Mouse (Mus musculus): Measurements from ENCODE around the gene Myo1b.

Gene Myo1b

DNA sequence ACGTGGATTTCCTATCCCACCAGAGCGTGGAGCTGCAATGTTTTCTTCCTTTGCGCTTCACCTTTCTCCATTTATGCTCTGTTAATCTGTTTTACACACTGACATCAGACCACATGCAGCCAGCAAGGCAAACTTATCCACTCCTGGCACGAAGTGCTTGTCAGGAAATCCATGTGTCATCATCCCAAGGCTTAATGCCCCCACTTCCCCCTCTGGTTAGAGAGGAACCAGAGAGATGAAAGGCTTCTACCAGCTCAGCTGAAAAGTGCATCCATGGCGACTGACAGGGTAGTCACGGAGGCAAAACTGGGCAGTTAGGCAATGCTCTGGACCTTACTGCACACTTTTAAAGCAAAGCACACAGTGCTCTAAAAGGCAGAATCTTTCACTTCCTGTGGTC, 126.6 kb downstream of the Myo1b start:
- in situ Hi-C loops (cut with MseI, MboI) = no loop called here

DNA sequence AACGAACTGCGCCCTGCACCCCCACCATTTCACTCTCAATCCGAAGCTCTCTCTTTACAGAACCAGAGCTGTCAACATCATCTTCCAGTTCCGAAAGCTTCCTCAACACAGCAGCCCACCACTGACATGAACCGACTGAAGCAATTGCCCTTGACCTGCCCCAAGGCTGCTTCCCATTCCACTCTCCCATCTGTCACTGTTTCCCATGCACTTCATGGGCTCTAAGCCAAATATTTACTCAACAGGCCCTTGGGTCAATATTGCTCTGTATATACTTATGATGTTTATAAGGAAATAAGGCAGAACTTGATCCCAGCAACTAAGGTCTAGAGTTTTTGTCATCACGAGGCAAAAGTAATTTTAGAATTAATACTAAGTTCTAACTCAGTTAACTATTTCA, 133.8 kb downstream of the Myo1b start:
- in situ Hi-C loops (cut with MseI, MboI) = no loop called here

DNA sequence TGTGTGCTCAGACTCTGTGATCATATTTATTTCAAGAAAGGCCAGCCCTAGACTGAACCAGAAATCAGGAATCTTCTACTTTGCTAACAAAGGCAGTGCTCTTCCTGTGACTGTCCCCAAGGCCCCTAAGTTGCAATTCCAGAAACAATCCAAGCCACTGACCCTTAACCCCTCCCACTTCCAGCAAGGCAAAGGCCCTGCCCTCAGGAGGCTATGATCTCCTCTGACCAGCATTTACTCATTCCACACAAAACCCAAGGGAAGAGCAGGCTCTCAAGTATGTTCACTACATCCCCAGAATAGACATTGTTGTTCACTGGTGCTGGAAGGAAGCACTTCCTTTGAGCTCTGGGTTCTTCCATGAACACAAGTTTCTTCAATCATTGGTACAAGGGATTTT, 135.5 kb downstream of the Myo1b start:
- in situ Hi-C loops (cut with MseI, MboI) = no loop called here

DNA sequence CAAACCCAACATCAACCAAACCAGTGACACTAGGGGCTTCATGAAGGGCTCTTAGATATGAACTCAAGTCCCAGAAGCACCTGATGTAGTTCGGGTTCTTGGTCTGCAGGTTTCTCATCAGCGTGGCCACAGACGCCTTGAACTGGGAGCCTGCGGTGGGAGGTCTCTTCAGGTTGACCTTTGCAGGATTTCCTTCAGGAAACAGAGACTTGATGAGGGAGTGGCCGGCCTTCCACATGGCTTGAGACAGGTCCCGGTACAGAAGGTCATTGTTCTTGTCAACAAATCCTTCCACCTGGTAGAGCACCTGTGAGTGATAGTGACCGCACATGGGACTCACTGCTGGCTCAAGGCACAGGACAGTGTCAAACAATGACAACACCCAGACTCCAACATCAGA, 137.6 kb downstream of the Myo1b start:
- in situ Hi-C loops (cut with MseI, MboI) = no loop called here

DNA sequence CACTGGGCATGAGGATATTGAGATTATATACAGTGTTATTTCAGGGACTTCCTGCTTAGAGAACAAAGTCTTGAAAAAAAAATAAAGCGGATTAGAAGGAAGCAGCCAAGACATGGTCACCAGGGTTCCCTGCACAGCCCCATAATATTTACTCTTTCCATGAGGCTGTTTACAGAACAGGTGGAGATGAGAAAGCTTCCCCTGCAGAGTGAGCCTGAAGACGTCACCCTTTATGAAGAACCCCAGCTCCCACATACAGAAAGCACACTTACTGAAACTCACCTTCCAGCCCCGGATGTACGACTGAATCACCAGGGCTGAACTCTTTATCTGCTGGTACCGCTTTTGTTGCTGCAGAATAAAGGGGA, 145.4 kb downstream of the Myo1b start:
- in situ Hi-C loops (cut with MseI, MboI) = no loop called here

DNA sequence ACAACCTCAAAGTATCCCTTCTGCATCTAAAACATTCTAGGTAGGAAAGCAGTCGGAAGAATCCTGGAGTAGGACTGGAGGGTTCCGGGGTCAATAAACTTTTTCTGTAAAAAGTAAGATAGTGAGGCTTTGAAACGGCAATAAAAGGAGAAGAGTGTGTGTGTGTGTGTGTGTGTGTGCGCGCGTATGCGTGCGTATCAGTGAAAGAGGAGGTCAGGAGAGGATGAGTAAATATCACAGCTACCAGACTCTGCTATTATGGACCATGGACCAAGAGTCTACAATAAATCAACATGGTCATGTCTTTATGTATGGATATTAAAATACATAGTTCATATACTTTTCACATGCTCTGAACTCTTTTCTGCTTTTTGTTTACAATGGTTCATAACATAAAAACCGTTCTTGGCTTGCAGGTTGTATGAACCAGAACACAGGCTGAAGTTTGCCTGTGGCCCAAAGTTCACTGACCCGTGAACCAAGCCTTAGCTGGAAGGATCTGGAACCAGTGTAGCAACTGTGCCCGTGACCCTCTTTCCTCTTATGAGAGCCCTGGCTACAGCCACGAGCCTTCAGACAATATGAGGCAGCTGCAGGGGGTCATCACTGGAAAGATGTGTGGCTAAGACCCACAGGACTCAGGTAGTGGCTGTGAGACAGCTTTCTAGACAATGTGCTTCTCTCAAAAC, 145.9 kb downstream of the Myo1b start:
- in situ Hi-C loops (cut with MseI, MboI) = no loop called here

DNA sequence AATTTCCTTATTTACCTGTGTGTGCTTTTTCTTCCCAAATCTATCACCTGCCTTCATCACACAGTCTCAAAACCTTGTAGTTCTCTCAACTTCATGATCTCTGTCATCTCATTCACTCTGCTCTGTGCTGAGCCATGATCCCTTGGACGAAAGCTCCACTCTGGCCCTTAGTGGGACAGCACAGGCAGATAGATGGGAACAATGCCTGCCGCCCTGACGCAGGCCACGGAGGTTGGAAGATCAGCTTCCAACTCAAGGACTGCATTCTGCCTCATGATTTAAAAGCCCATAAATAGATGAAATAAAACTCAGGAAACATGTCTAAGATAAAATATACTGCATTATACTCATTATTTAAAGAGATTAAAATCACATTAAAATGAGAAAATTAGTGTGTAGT, 149.6 kb downstream of the Myo1b start:
- in situ Hi-C loops (cut with MseI, MboI) = no loop called here

DNA sequence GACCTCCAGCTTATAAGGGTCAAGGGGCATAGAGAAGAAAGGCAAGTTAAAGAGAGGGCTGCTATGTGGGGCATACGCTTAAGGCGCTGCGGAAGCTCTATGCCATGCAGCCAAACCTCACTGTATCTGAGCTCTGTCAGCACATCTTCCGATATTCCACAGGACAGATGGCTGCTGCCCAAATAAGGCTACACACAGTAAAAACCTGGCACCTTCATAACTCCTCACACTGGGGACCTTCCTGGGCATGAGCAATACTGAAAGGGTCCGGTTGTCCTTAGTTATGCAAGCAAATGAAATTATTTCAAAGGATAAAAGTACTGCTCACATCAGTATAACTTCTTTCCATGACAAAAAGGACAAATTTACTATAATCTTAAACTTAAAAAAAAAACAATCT, 150.7 kb downstream of the Myo1b start:
- in situ Hi-C loops (cut with MseI, MboI) = no loop called here

DNA sequence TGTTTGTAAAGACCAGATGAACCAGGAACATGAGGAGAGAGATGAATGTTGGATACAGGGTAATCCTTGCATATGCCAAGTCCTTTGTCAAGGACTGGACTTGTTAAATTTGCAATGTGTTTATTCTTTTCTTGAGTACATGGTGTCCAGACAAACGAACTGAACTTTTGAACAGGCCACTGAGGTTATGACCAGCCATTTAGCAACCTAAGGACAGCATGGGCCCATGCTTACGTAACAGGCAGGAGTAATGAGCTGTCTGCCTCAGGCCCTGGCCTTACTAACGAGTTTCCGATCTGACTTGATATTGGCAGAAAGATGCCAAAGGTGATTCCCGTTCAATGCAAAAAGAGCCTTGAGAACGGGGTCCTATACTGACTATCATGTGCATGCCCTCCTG, 156.2 kb downstream of the Myo1b start:
- in situ Hi-C loops (cut with MseI, MboI) = no loop called here

DNA sequence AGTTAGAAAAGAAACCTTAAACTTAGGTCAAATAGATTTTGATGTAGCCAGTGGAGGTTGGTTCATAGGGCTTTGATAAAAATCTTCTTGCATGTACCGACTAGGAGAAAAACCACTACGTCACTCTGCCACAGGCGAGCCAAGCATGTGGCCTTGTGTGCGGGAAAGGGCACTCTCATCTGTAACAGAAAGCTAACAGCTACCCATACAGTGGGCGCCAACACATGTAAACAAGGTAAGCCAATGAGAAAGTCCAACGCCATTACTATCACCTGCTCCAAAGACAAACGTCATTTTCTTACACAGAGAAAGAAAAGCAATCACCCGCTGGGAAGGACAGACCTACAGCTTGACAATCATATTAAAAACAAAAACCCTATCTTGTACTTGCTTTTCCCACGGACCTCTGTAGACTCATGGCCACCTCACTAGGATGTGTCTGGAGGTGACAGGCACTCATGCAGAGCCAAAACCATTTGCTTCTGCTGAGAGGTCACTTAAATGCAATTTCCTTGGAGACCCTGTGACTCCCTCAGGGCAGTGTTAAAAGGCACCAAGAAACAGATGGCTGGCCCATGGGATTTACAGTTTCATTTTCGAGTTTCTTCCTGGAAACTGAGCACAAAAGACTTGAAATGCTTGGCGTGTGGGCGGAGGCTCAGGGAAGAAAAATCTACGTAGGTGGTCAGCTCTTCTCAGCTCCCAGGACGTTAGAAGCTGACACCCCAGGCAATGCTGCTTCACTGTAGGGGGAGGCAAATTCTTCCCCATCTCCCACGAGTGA, 157.4 kb downstream of the Myo1b start:
- in situ Hi-C loops (cut with MseI, MboI) = no loop called here

DNA sequence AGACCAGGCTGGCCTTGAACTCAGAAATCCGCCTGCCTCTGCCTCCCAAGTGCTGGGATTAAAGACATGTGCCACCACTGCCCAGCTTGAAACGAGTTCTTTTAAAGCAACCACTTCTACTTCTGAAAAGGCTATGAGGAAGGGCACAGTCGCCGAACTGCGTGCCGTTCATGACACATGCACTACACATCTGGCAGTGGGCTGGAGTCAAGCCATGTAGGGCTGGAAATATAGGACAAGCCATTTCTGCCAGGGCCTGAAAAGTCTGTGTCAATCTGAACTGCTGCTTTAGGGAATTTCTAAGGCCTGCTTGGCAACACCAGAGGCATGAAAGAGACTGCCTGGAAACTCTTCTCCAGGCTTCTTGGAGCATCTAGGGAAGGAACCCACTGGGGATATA, 162.2 kb downstream of the Myo1b start:
- in situ Hi-C loops (cut with MseI, MboI) = no loop called here

DNA sequence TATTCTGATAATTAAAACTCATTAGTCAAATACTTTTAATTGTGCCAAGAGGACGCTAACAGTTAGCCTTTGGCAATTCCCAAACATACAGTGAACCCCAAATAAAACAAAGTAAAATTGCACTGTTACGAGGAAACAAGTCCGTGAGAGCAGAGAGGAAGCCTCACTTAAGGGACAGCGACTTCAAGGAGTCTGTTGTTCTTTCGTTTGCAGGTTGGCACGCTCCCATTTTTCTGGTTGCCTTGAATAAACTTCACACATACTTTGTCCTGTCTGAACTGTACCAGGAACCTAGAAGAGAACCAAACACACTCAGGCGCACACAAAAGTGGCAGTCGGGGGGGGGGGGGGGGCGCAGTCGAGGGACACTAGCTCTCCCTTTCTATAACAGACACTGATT, 164.9 kb downstream of the Myo1b start:
- in situ Hi-C loops (cut with MseI, MboI) = no loop called here

DNA sequence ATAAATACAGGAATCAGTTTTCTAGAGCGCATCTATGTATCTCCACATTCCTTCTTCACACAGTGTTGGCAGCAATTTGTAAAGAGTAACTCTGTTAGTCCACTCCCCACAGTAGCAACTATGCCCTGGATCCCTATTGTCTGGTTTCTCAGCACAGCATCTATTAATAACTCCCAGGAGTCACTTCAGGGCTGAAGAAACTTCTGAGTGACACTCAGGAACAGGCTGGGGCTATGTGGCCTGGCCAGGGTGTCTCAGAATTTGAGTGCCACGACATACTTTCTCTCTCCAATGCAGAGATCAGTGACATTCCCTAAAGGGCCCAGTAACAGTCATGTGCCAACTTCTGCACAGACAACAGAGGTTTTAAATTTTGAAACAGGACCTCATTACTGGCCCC, 167.6 kb downstream of the Myo1b start:
- in situ Hi-C loops (cut with MseI, MboI) = no loop called here

DNA sequence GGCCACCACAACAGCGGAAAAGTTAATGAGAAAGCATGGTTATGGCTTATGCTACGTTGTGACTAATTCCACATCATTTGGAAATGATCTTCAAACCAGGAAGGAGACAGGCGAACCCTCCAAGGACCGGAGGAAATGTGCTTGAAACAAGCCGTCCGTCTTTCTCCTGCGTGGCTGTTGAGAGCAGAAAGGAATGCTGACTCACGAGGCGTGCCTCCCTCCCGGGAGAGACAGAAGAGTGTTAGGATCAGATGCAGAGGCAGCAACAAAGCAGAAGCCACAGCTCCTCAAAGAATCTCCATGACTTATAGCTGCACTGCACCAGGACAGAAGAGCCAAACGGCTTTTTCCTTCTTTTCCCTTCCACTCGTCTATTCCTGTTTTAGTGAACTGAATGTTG, 168.4 kb downstream of the Myo1b start:
- in situ Hi-C loops (cut with MseI, MboI) = no loop called here

DNA sequence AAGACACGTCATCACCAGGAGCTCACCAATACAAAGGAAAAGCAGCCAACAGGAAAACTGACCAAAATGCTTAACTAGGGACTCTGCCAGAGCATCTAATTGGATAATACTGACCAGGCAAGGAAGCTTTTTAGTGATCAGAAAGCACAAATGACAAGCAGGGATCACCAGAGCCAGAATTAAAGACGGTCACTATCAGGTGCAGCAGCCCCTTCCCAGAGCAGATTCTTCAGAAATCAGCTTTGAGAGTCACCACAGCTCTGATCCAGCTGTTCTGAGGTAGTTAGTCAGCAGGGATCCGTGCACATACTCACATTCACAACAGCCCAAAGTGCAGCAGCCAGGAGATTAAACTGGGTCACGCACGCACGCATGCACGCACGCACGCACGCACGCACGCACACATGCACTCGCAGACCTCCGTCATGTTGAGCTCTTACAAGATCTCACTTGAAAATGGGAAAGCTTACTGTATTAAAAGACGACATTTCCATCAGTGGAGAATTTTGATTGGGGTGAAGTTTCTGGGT, 169.1 kb downstream of the Myo1b start:
- in situ Hi-C loops (cut with MseI, MboI) = no loop called here

DNA sequence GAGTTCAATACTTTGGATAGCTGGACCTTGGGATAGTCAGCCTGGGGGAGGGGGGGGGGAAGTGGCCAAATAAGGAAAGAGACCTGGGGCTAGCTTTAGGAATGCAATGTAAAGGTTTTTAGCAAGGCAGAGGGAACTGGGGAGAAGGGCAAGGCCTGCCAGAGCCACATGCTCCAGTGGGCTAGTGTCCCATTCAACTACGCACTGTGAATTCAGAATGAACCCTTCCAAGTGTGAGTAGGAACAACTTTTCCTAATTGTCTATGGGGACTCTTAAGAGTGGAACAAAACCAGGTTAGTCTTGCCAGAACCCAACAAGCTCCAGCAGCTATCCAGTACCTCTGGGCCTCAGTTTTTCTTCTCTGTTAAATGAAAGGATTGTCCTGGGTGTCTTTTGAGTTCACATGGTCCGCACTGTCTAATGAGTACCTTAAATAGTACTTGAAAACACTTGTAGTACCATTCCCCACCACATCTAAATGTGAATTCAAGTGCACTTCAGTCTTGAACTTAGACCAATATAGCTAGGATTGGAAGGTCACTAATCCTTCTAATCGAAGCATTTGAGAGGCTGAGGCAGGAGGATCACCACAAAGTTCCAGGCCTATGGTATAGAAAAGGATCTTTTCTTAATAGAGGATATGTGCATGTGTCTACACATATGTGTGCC, 172.0 kb downstream of the Myo1b start:
- in situ Hi-C loops (cut with MseI, MboI) = no loop called here

DNA sequence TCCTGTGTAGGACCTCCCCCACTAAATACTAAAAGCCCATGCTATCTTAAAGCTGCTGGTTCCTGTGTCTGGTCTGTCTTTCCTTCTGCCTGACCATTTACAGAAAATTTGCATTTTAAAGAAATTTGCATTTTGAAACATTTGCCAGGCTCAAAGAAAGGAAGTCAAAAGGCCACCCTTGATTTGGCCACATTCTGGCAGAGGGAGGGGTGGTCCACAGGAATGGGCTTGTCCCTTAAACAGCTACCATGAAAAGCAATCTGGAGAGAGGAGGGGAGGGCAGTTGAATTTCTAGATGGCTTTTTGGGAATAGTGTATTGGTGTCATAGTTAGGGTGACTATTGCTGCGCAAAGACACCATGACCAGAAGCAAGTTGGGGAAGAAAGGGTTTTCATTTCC, 173.3 kb downstream of the Myo1b start:
- in situ Hi-C loops (cut with MseI, MboI) = no loop called here

DNA sequence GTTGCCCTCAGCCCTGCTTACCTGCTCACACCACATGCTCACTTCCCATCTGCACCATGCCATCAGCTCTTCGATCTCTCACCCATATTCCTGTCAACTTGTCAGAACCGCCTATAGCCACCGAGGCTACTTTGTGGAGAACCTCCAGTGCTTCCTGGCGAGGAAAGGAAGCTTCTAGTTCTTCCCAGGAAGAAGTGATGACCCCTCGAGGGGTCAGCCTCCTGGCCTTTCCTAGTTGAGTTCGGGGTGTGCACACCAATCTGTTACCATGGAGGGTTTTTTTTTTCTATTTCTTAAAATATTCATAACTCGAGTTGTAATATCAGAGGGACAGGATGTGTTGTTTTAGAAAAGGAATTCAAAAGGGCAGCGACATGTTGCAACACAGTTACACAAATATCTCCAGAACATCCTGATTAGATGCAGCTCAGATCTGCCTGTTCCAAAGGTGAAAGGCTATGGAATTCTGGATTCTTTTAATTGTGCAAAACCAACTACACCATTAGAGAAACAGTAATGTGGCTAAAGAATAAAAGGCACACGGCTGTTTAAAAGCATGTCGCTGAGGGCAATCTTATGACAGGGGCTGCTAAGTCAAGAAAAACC, 175.1 kb downstream of the Myo1b start:
- in situ Hi-C loops (cut with MseI, MboI) = no loop called here

DNA sequence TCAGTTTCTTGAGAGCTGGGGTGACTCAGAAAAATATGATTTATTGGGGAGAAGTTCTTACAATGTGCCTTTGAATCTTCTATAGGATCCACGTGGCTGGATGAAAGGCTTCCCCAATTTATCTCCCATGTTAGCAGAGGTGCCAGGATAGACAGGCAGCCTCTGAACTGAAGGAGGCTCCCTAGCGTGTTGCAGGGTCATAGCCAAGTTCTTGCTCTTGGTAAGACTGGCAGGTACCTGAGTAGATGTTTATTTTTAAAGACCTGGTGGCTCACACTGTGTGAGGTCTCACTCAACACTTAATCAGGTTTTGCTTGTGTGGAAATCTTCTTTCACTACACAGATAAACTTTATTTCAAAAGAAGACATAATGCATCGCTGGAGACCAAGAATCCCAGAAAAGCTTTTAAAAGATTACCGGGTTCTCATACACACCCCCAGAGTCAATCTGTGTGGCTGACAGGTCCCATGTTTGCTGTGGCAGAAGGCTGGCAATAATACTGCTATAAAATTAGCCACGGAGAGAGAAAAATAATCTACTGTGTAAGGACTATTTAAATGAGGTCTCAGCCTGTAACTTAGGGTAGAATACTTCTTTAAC, 176.5 kb downstream of the Myo1b start:
- in situ Hi-C loops (cut with MseI, MboI) = no loop called here

DNA sequence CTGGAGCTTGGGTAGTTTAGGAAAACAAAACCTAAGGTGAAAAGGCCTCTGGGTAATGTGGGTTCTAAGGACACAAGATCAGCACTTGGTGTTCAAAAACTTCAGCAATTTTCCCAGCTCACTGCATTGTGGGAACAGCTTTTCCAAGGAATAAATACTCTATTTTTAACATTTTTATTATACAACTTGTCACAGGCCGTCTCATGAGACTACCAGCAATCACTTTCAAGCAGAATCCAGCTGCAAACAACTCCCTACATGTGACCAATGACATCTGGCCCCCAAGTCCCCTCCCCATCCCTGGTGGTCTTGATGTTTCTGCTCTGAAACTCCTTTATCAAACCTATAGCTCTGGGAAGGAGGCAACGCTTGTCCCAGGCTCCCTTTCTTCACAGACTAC, 179.0 kb downstream of the Myo1b start:
- in situ Hi-C loops (cut with MseI, MboI) = no loop called here

DNA sequence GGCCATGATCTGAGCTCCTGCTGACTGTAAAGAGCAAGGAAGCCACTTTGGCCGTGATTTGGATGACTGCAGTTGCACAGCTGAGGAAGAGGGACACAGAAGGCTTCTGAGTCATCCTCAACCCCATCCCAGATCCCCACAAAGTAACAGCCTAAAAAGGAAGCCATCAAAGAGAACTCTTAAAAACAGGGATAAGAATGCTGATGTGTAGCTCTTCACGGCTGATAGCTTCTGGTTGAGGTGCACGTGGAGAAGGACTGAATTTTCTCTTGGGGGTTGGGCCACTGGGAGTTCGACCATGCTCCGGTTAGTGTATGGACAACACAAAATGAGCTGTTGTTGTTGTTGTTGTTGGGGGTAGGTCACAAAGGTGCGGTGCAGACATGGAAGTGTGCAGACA, 181.2 kb downstream of the Myo1b start:
- in situ Hi-C loops (cut with MseI, MboI) = no loop called here

DNA sequence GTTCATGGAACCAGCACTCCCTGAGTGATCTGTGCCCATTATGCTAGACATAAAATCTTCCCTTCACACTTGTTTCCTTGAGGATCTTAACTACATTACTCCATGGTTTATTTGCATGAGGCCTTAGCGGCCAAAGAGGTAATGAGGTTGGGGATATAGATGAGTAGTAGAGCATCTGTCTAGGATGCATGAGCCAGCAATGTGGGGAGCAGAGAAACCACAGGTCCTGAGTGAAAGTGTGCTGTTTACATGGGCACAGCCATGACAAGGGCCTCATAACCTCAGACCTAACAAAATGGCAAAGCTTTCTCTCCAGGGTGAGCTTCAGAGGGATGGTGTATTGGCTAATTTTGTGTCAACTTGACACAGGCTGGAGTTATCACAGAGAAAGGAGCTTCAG, 186.5 kb downstream of the Myo1b start:
- in situ Hi-C loops (cut with MseI, MboI) = no loop called here
